Mouse (Mus musculus) bone marrow, adult 2 months (tissue): ENCODE measurements around the gene Canx.

ENCODE experiments used
- CTCF ChIP-seq: fragments of 200-500 bp; IDR thresholded peaks from 2 replicates; pipeline ENCODE4 v1.5.1; 2011; ENCODE audit warnings: low read length, control low read depth; ENCODE audit not compliant: control insufficient read depth, insufficient read depth
- POLR2A ChIP-seq: fragments of 200-500 bp; IDR thresholded peaks from 2 replicates; pipeline ENCODE4 v1.6.1; 2011; ENCODE audit warnings: low read depth, mild to moderate bottlenecking, control low read depth, low read length, borderline replicate concordance; ENCODE audit not compliant: control insufficient read depth

- TF ChIP-seq POLR2A (no peak), CTCF (no peak)
These were observed 3.1 kb downstream of the Canx start for GRCm38 (mm10) chr11:50322345-50322744.
